Mouse (Mus musculus): ENCODE data around the gene Mlxipl. TPM values are rescaled to one million over a fixed set of nuclear protein-coding genes. Genes with fewer than 3 reads are reported as not detected.

Gene Mlxipl
- polyA plus RNA-seq, 1 experiment from 2014 or later: 3.6 TPM

GRCm38 (mm10) chr5:135161221-135161620, 71.5 kb downstream of the Mlxipl start:
- no peak for ATAC-seq (ENCODE audit: insufficient number of reproducible peaks, insufficient read depth, low FRiP score, low read depth)
- Histone ChIP-seq H3K9ac (replicated peaks; ENCODE audit: low read depth, low read length) (no peak overlapping the region), H3K27ac (ENCODE audit: low read length) (no peak overlapping the region), H3K9me3 (ENCODE audit: control insufficient read depth, low read depth, low read length) (no peaks in the 10 kb centered on the region), H3K4me1 (ENCODE audit: control insufficient read depth, insufficient read depth, low read length) (no peaks in the 10 kb centered on the region), H3K4me2 (replicated peaks; ENCODE audit: low read depth, low read length) (no peak overlapping the region), H3K36me3 (ENCODE audit: control insufficient read depth, insufficient read depth, low read length) (peaks cover 49% of the 10 kb centered on the region), H3K27me3 (ENCODE audit: control insufficient read depth, insufficient read depth, low read length) (no peaks in the 10 kb centered on the region), H3K4me3 (ENCODE audit: low read depth, low read length) (no peak overlapping the region)
- WGBS: 95% methylated on average over 4 of the region's 4 CpGs

GRCm38 (mm10) chr5:135161650-135162049, 72.0 kb downstream of the Mlxipl start:
- no peak for ATAC-seq (ENCODE audit: insufficient number of reproducible peaks, insufficient read depth, low FRiP score, low read depth)
- H3K4me3 ChIP-seq (ENCODE audit: low read depth, low read length): no peak overlapping the region
- H3K27ac ChIP-seq (ENCODE audit: low read length): no peak overlapping the region
- no peak overlapping the region for H3K4me2 ChIP-seq (replicated peaks; ENCODE audit: low read depth, low read length)
- no peak overlapping the region for H3K9ac ChIP-seq (replicated peaks; ENCODE audit: low read depth, low read length)
- no peaks in the 10 kb centered on the region for H3K27me3 ChIP-seq (ENCODE audit: control insufficient read depth, insufficient read depth, low read length)
- no peaks in the 10 kb centered on the region for H3K4me1 ChIP-seq (ENCODE audit: control insufficient read depth, insufficient read depth, low read length)
- H3K9me3 ChIP-seq (ENCODE audit: control insufficient read depth, low read depth, low read length): no peaks in the 10 kb centered on the region
- H3K36me3 ChIP-seq (ENCODE audit: control insufficient read depth, insufficient read depth, low read length): peaks cover 45% of the 10 kb centered on the region
- WGBS: 84% methylated on average over 7 of the region's 7 CpGs

- no peaks in the 10 kb centered on the region for H3K27me3 ChIP-seq (ENCODE audit: control insufficient read depth, insufficient read depth, low read length)
- no peaks in the 10 kb centered on the region for H3K9me3 ChIP-seq (ENCODE audit: control insufficient read depth, low read depth, low read length)
- H3K27ac ChIP-seq (ENCODE audit: low read length): no peak overlapping the region
- H3K36me3 ChIP-seq (ENCODE audit: control insufficient read depth, insufficient read depth, low read length): peaks cover 41% of the 10 kb centered on the region
- 93% methylated on average over 8 of the region's 8 CpGs for WGBS
- H3K4me3 ChIP-seq (ENCODE audit: low read depth, low read length): no peak overlapping the region
- no peak for ATAC-seq (ENCODE audit: insufficient number of reproducible peaks, insufficient read depth, low FRiP score, low read depth)
- H3K4me1 ChIP-seq (ENCODE audit: control insufficient read depth, insufficient read depth, low read length): no peaks in the 10 kb centered on the region
- H3K9ac ChIP-seq (replicated peaks; ENCODE audit: low read depth, low read length): no peak overlapping the region
- no peak overlapping the region for H3K4me2 ChIP-seq (replicated peaks; ENCODE audit: low read depth, low read length)
These were observed 72.7 kb downstream of the Mlxipl start for GRCm38 (mm10) chr5:135162361-135162760.

GRCm38 (mm10) chr5:135162821-135163220, 73.1 kb downstream of the Mlxipl start:
- Histone ChIP-seq H3K4me1 (ENCODE audit: control insufficient read depth, insufficient read depth, low read length) (no peaks in the 10 kb centered on the region), H3K27me3 (ENCODE audit: control insufficient read depth, insufficient read depth, low read length) (no peaks in the 10 kb centered on the region), H3K4me2 (replicated peaks; ENCODE audit: low read depth, low read length) (no peak overlapping the region), H3K36me3 (ENCODE audit: control insufficient read depth, insufficient read depth, low read length) (peaks cover 39% of the 10 kb centered on the region), H3K4me3 (ENCODE audit: low read depth, low read length) (no peak overlapping the region), H3K9ac (replicated peaks; ENCODE audit: low read depth, low read length) (no peak overlapping the region), H3K27ac (ENCODE audit: low read length) (no peak overlapping the region), H3K9me3 (ENCODE audit: control insufficient read depth, low read depth, low read length) (no peaks in the 10 kb centered on the region)
- ATAC-seq (ENCODE audit: insufficient number of reproducible peaks, insufficient read depth, low FRiP score, low read depth): no peak
- 80% methylated on average over 6 of the region's 6 CpGs for WGBS

GRCm38 (mm10) chr5:135166909-135167308, 77.2 kb downstream of the Mlxipl start:
- Histone ChIP-seq H3K9ac (replicated peaks; ENCODE audit: low read depth, low read length) (no peak overlapping the region), H3K4me3 (ENCODE audit: low read depth, low read length) (no peak overlapping the region), H3K9me3 (ENCODE audit: control insufficient read depth, low read depth, low read length) (no peaks in the 10 kb centered on the region), H3K36me3 (ENCODE audit: control insufficient read depth, insufficient read depth, low read length) (peaks cover 12% of the 10 kb centered on the region), H3K27me3 (ENCODE audit: control insufficient read depth, insufficient read depth, low read length) (no peaks in the 10 kb centered on the region), H3K4me1 (ENCODE audit: control insufficient read depth, insufficient read depth, low read length) (0 out of 2 replicates have a peak, but pooled peaks cover 5% of the 10 kb centered on the region), H3K4me2 (replicated peaks; ENCODE audit: low read depth, low read length) (no peak overlapping the region), H3K27ac (ENCODE audit: low read length) (no peak overlapping the region)
- WGBS: 77% methylated on average over 4 of the region's 4 CpGs
- no peak for ATAC-seq (ENCODE audit: insufficient number of reproducible peaks, insufficient read depth, low FRiP score, low read depth)

GRCm38 (mm10) chr5:135167469-135167868, 77.8 kb downstream of the Mlxipl start:
- Histone ChIP-seq H3K36me3 (ENCODE audit: control insufficient read depth, insufficient read depth, low read length) (peaks cover 16% of the 10 kb centered on the region), H3K27me3 (ENCODE audit: control insufficient read depth, insufficient read depth, low read length) (no peaks in the 10 kb centered on the region), H3K4me3 (ENCODE audit: low read depth, low read length) (no peak overlapping the region), H3K9ac (replicated peaks; ENCODE audit: low read depth, low read length) (no peak overlapping the region), H3K9me3 (ENCODE audit: control insufficient read depth, low read depth, low read length) (no peaks in the 10 kb centered on the region), H3K4me1 (ENCODE audit: control insufficient read depth, insufficient read depth, low read length) (0 out of 2 replicates have a peak, but pooled peaks cover 5% of the 10 kb centered on the region), H3K4me2 (replicated peaks; ENCODE audit: low read depth, low read length) (no peak overlapping the region), H3K27ac (ENCODE audit: low read length) (no peak overlapping the region)
- ATAC-seq (ENCODE audit: insufficient number of reproducible peaks, insufficient read depth, low FRiP score, low read depth): no peak
- 92% methylated on average over 4 of the region's 4 CpGs for WGBS

- peak; percentile 98 for ATAC-seq (ENCODE audit: insufficient number of reproducible peaks, insufficient read depth, low FRiP score, low read depth)
- no peaks in the 10 kb centered on the region for H3K27me3 ChIP-seq (ENCODE audit: control insufficient read depth, insufficient read depth, low read length)
- H3K27ac ChIP-seq (ENCODE audit: low read length): peak within 1 kb of the TSS; percentile 99
- peaks cover 19% of the 10 kb centered on the region for H3K36me3 ChIP-seq (ENCODE audit: control insufficient read depth, insufficient read depth, low read length)
- H3K9ac ChIP-seq (replicated peaks; ENCODE audit: low read depth, low read length): peak within 1 kb of the TSS; percentile 71
- 3% methylated on average over 77 of the region's 95 CpGs for WGBS
- 0 out of 2 replicates have a peak, but pooled peaks cover 5% of the 10 kb centered on the region for H3K4me1 ChIP-seq (ENCODE audit: control insufficient read depth, insufficient read depth, low read length)
- peak within 1 kb of the TSS; percentile 83 for H3K4me2 ChIP-seq (replicated peaks; ENCODE audit: low read depth, low read length)
- peak within 1 kb of the TSS; percentile 63 for H3K4me3 ChIP-seq (ENCODE audit: low read depth, low read length)
- H3K9me3 ChIP-seq (ENCODE audit: control insufficient read depth, low read depth, low read length): no peaks in the 10 kb centered on the region
These were observed 78.7 kb downstream of the Mlxipl start, which contains the start of gene Bcl7b for GRCm38 (mm10) chr5:135168063-135169062. Bcl7b (plus strand) TSS chr5:135168283.

- Histone ChIP-seq H3K4me1 (ENCODE audit: control insufficient read depth, insufficient read depth, low read length) (0 out of 2 replicates have a peak, but pooled peaks cover 5% of the 10 kb centered on the region), H3K36me3 (ENCODE audit: control insufficient read depth, insufficient read depth, low read length) (peaks cover 27% of the 10 kb centered on the region), H3K9ac (replicated peaks; ENCODE audit: low read depth, low read length) (peak overlapping the region; percentile 71; the same call in 1 of the 2 replicates), H3K9me3 (ENCODE audit: control insufficient read depth, low read depth, low read length) (no peaks in the 10 kb centered on the region), H3K4me2 (replicated peaks; ENCODE audit: low read depth, low read length) (peak overlapping the region; percentile 83), H3K4me3 (ENCODE audit: low read depth, low read length) (peak overlapping the region; percentile 63), H3K27me3 (ENCODE audit: control insufficient read depth, insufficient read depth, low read length) (no peaks in the 10 kb centered on the region), H3K27ac (ENCODE audit: low read length) (peak overlapping the region; percentile 99; the same call in 1 of the 2 replicates)
- 86% methylated on average over 5 of the region's 5 CpGs for WGBS
- ATAC-seq (ENCODE audit: insufficient number of reproducible peaks, insufficient read depth, low FRiP score, low read depth): no peak
These were observed 79.8 kb downstream of the Mlxipl start for GRCm38 (mm10) chr5:135169479-135169878.

Data from stomach, embryonic 14.5 days (tissue).